Mouse (Mus musculus): Measurements from ENCODE around the gene Gngt2. TPM values are rescaled to one million over a fixed set of nuclear protein-coding genes. Genes with fewer than 3 reads are reported as not detected.

Gngt2 gene
- polyA plus RNA-seq (2017; shearing (Covaris generic)): 10 to 100 TPM; 47.5 to 58.4 TPM

- no peak for ATAC-seq
These were observed at the start of gene Gngt2 for GRCm38 (mm10) chr11:95837059-95837458. Gene Gngt2, plus strand, starts transcription at chr11:95837216.

- ATAC-seq: no peak
These were observed 47.5 kb upstream of the Gngt2 start for GRCm38 (mm10) chr11:95789451-95789891.

- no peak for ATAC-seq
These were observed 45.2 kb upstream of the Gngt2 start for GRCm38 (mm10) chr11:95791787-95792186.

- no peak for ATAC-seq
These were observed 44.0 kb upstream of the Gngt2 start for GRCm38 (mm10) chr11:95792950-95793509.

GRCm38 (mm10) chr11:95794201-95794600 lies 42.8 kb upstream of the Gngt2 start:
- ATAC-seq: no peak

GRCm38 (mm10) chr11:95795582-95795981 lies 41.4 kb upstream of the Gngt2 start:
- no peak for ATAC-seq

GRCm38 (mm10) chr11:95805010-95805409 lies 32.0 kb upstream of the Gngt2 start:
- ATAC-seq: peak; percentile 99

- no peak for ATAC-seq
These were observed 31.5 kb upstream of the Gngt2 start for GRCm38 (mm10) chr11:95805527-95805926.

GRCm38 (mm10) chr11:95807884-95808283 lies 29.1 kb upstream of the Gngt2 start:
- ATAC-seq: no peak

GRCm38 (mm10) chr11:95808448-95809011 lies 28.5 kb upstream of the Gngt2 start:
- no peak for ATAC-seq

- no peak for ATAC-seq
These were observed 27.4 kb upstream of the Gngt2 start for GRCm38 (mm10) chr11:95809603-95810002.

GRCm38 (mm10) chr11:95810828-95811227 lies 26.2 kb upstream of the Gngt2 start:
- ATAC-seq: no peak

GRCm38 (mm10) chr11:95811741-95812140 lies 25.3 kb upstream of the Gngt2 start:
- ATAC-seq: no peak

- ATAC-seq: no peak
These were observed 24.8 kb upstream of the Gngt2 start for GRCm38 (mm10) chr11:95812224-95812623.

GRCm38 (mm10) chr11:95814101-95814500 lies 22.9 kb upstream of the Gngt2 start:
- ATAC-seq: no peak

GRCm38 (mm10) chr11:95814857-95815256 lies 22.2 kb upstream of the Gngt2 start:
- ATAC-seq: no peak

- no peak for ATAC-seq
These were observed 21.6 kb upstream of the Gngt2 start for GRCm38 (mm10) chr11:95815412-95815811.

GRCm38 (mm10) chr11:95819138-95819537 lies 17.9 kb upstream of the Gngt2 start:
- ATAC-seq: no peak

- ATAC-seq: no peak
These were observed 15.5 kb upstream of the Gngt2 start for GRCm38 (mm10) chr11:95821511-95821910.

GRCm38 (mm10) chr11:95822437-95822836 lies 14.6 kb upstream of the Gngt2 start:
- no peak for ATAC-seq

- ATAC-seq: peak; percentile 86
These were observed 12.7 kb upstream of the Gngt2 start, which contains the start of gene Phospho1 for GRCm38 (mm10) chr11:95824071-95824876. Gene Phospho1, plus strand, starts transcription at chr11:95824499.

- no peak for ATAC-seq
These were observed 12.2 kb upstream of the Gngt2 start for GRCm38 (mm10) chr11:95824877-95825243.

- no peak for ATAC-seq
These were observed 11.4 kb upstream of the Gngt2 start for GRCm38 (mm10) chr11:95825625-95826024.
